Mouse (Mus musculus): ENCODE results near the gene Hpcal4.

Hpcal4 gene

GRCm38 (mm10) chr4:123239361-123240203, 56.6 kb downstream of the Hpcal4 start:
- DNase-seq (ENCODE audit: low read depth) = no peak
